Mouse (Mus musculus) ES-CJ7 (cell line): ENCODE data around the gene Tnfrsf9.

Experiments
- DNase-seq: peaks from one replicate; pipeline ENCODE4 v3.0.0; 2011; ENCODE audit warnings: low read depth, low spot score

The Tnfrsf9 gene

DNA sequence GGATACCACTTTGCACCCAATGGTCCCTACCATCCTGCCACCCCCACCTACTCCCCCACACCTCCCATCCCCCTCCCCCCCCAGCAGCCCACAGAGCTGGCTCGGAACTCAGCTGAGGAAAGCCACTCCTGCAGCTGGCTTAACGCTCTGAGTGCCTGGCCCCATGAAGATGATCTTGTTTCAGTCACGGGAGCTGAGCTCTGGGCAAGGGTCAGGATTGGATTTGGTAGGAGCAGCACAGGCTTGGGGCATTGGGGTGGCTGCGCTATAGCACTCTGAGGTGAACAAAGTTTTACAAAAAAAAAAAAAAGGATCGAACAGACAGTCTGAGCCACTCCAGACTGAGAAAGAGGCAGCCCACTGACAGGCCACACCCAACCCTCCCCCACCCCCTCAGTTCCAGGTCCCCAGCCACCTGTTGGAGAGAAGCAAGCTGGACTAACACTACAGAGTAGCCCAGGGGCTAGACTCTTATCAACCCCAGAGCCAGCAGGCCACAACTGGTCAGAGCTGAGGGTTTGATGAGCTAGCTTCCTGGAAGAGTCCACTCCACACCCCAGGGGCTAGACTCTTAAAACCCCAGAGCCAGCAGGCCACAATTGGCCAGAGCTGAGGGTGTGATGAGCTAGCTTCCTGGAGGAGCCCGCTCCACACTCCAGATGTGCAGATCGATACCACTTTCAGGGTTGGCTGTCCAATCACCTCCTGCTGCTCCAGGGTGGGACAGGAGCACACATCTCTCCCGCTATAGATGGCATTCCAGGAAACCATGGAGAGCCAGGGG is 19.5 kb upstream of the Tnfrsf9 start:
- DNase-seq, result no peak

GRCm38 (mm10) chr4:150896896-150897624 is 17.3 kb upstream of the Tnfrsf9 start:
- no peak for DNase-seq

DNA sequence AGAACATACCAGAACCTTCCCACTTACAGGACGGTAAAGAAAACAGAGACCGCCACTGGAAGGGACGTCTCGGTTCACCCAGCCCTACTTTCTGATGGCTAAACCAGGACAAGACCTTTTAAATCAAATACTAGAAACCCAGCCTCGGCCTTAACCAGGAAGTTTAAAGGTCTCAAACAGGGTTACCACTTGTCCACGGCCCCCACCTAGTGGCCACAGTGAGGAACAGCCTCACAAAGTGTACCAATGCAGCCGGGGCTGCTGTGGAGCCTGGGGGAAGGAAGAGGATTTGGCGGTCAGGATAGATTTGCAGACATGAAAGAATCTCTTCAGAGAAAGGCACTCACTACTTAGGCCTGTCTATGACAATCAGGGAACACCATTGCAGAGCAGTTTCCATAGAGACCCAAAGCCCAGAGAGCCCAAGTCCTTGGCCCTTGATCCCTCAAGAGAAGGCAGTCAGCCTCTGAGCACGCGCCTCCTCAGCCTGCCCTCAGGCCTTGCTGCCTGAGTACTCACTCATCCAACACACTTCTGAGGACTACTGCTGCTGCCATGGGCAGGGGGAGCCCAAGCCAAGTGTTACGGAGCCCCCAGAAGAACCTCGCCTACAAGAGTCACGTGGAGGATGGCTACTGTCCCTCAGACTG is 15.5 kb upstream of the Tnfrsf9 start:
- DNase-seq, result peak; percentile 79

DNA sequence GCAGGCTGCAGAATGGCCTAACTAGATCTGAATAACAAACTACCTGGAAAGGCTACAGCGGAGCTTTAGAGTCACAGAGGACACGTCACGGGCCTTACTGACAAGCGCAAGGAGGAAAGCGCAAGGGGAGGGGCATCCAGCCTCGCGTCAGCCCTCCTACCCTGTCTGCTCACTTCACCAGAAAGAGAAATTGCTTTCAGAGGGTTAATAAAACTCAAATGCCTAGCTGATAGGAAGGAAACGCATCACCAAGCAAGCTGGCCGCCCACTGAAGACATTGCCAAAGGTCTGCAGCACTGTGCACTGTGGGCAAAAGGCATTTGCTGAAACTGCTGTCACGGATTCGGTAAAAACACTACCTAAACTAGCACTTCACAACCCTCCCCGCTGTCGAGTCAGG is 13.9 kb upstream of the Tnfrsf9 start:
- DNase-seq, result no peak

- DNase-seq, result peak; percentile 84
These were observed 12.7 kb upstream of the Tnfrsf9 start for GRCm38 (mm10) chr4:150901651-150902050.

DNA sequence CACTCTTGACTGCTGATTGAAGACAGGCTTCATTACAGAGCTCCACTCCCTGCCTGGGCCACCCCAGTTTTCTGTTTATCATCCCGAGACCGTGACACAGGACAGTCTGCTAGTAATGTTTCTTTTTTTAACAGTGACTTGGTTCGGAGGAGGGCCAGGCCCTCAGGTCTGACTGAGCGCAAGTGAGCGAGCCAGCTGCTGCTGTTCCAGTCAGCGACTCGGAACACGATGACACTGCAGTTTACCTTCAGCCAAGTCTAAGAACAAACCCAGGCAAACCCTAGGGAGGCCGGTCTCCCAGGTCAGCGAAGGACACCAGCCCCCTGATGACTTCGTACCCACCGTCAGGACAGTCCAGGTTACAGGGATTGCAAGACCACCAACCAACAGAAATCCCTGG is 12.3 kb upstream of the Tnfrsf9 start:
- DNase-seq, result no peak

DNA sequence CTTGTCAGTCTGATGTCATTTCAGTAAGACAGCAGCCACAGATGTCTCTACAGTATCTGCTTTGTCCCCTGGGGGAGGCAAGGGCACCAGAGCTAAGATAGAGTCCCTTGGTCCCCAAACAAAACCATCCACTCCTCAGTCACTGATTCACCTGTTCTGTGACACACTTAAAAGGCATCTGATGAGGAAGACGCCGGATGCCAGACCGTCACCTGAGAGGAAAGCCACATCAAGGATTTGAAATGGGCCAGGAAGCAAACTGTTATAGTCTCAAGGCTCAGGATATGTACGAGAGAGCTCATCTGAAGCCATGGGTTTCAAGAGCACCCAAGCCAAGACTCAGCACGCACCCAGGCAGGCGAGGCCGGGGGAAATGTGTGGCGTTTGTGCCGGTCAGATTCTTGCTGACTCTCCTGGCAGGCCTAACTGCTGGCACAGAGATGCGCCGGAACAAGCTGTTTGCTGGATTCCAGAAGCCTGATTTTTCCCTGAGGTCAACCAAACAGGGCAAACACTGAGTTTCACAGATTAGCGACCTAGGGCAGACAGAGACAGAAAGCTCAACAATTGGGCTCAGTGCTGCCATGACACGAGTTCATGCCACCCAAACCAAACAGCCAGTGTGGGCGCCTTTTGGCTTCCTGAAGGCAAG is 11.1 kb upstream of the Tnfrsf9 start:
- no peak for DNase-seq

DNA sequence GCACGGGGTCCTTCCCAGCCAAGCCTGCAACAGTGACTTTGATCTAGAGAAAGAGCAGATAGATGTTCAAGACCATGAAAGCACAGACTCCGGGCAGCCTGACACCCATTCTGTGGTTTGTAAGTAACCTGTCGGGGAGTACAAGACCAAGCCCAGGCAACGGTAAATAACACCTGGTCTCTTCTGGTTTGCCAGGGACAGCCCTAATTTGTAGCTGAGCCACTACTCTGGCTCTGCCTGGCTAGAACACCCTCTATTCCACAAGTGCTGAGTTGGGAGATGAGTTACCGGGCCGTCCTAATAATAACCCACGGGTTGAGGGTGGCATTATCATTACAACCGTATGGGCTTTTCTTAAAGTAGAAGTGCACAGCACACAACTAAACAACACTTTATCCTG is 7.3 kb upstream of the Tnfrsf9 start:
- DNase-seq, result no peak

DNA sequence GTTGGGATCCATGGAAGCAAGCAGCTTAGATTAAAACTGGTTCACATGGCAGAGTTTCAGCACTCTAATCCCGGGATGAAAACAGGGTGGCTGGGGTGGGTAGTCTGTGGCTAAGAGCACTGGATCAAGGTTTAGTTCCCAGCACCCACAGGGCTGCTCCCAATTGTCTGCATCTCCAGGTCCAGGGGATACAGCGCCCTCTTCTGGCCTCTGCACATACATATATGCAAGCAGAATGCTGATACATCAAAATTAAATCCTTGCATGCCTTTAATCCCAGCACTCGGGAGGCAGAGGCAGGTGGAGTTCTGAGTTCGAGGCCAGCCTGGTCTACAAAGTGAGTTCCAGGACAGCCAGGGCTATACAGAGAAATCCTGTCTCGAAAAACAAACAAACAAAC is 5.8 kb upstream of the Tnfrsf9 start:
- peak; percentile 57 for DNase-seq

DNA sequence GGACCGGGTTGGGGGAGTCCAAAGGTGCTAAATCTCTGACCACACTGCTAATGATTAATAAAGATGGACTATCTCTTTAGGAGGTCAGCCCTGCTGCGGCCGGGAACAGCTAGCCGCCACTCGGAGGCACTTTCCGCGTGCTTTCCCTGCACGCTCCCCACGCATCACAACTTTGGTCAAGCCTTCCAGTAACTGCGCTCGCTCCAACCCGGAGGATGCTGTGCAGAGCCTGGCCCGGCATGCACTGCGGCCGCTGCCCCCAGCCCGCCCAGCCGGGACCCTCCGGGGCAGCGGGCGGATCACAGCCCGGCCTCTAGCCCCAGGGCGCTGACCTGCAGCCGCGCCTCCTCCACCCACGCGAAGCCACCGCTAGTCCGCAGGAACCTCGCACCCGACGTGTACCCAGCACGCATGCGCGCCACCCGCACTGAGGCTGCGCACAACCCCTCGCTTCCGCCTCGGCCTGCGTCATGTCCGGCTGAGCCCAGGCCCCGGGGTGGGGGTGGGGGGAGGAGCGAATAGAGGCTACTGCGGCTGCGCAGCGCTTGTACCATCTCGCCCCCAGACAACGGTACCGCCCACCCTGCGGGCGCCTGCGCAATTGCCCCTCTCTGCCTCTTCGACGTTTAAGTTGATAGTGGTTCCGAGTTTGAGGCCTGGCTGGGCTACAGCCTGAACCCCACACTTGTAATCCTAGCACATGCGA is 4.8 kb upstream of the Tnfrsf9 start:
- peak; percentile 99 for DNase-seq

DNA sequence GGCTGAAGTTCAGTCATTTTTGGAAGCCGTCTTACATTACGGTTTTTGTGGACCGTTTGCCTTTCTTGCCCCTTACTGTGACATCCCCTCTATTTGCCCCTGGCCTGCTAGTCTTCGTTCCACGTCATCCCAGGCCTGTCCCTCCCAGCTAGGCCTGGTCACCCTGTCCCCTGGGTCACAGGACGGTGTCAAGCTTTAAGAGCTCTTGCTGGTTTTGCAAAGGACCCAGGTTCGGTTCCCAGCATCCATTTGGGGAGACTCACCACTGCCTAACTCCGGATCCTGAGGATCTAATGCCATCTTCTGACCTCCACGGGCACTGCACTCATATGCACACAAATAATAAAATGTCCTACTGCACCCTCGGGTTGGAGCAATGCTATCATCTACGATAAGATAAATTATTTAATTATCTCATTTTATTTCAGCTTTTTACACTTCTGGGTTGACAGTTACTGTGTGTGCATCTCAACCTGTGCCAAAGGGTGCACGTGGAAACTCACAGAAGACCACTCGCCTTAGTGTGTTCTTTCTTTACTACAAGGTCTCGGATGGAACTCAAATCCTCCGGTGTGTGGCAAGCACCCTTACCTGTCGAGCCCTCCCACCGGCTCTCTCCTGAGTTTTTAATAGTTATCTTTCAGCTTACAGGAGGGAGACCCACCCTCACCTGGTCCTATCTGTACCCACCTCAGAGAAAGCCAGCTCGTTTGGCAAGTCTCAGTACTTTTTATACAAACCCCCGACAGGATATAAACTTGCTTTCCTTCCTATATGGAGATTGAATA is 4.0 kb upstream of the Tnfrsf9 start:
- DNase-seq, result peak; percentile 76

- DNase-seq, result no peak
These were observed 619 bp upstream of the Tnfrsf9 start for GRCm38 (mm10) chr4:150913743-150914142.

- no peak for DNase-seq
These were observed 982 bp downstream of the Tnfrsf9 start for GRCm38 (mm10) chr4:150915181-150915906.

- DNase-seq, result no peak
These were observed 3.1 kb downstream of the Tnfrsf9 start for GRCm38 (mm10) chr4:150917336-150918027.

DNA sequence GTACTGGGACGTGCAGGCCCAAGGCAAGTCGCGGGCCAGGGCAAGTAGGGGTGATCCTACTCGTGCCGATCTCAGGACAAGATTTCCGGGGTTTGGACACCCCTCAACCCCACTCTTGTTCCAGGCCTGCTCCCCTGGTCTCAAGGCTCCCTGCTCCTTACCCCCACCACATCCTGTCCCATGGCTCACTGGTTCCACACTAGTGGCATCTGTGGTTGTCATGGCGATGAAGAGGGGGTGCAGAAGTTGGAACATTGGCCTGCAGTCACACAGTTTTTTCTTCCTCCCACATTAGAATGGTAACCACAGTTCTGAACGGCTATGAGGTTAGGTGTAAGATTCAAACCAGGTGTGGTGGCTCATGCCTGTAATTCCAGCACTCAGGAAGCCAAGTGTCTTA is 6.8 kb downstream of the Tnfrsf9 start:
- DNase-seq, result no peak

- DNase-seq, result no peak
These were observed 9.9 kb downstream of the Tnfrsf9 start for GRCm38 (mm10) chr4:150924308-150924707.

DNA sequence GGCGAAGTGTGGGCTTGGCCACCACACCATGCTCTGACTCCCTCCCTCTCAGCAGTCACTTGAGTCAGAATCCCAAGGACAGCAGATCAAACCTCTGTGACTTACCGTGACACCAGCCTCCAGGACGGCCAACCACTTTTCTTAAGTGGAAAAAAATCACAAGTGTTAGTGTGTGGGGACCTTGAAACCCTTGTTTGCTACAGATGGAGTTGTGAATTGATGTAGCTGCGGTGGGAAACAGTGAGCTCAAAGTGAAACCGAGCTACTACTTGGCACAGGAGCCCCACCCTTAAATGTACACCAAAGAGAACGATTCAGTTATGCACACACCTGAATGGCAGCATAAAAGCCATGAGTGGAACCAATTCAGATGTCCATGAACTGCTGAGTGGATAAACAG is 10.6 kb downstream of the Tnfrsf9 start:
- no peak for DNase-seq

DNA sequence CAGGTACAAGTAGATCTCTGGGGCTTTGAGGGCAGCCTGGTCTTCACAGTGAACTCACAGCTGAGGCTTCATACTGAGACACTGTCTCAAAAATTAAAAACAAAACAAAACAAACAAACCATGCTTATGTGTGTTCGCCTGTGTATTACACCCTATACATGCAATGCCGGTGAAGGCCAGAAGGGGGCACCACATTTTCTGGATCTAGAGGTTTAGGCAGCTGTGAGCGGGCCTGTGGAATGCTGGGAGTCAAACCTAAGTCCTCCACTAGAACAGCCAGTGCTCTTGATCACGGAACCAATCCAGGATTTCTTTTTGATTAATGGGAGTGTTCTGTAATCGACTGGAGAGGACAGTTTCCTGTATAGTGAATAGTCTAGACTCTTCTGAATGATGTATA is 11.6 kb downstream of the Tnfrsf9 start:
- peak; percentile 88 for DNase-seq

- DNase-seq, result peak; percentile 40
These were observed 12.8 kb downstream of the Tnfrsf9 start for GRCm38 (mm10) chr4:150926924-150927705.
